Mouse (Mus musculus): ENCODE data around the gene Banp. TPM values are rescaled to one million over a fixed set of nuclear protein-coding genes. Genes with fewer than 3 reads are reported as not detected.

Gene Banp
- total RNA-seq, 2 experiments from 2014 or later, result 8.8 to 18.7 TPM

DNA sequence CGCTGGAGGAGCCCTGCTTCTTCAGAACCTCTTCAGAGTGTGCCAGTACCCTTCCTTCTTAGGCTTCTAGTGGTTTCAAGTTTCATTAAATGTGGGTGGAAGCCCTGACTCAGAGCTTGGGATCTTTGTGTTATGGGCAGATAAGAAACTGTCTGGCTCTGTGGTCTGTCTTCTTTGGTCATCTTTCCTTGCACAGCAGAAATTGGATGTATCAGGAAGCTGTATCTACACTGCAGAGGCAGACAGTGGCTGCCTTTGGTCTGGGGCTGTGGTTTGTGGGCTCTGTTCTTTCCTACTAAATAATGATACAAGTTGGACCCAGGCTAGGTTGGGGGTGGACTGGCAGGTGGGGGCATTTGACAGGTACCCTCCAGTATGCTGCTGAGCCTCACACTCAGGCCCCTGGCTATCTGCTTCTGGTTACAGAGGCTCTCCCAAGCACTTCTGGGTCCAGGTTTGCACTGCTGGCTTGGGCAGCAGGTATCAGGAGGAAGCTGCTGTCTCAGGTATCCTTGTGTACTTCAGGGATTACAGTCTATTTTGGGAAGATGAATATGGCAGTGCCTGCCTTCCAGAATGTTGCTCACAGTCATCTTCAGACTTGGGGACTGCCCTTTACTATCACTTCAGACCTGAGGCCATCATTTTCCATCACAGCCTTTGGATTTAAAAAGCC is 6.4 kb downstream of the Banp start:
- peak; percentile 68 for DNase-seq
- no peak for TF ChIP-seq CTCF (IDR thresholded peaks at IDR 0.05)
- intact Hi-C loops (cut with DNase I), result no loop called here
- Histone ChIP-seq H3K27ac (peak overlapping the region; percentile 90), H3K4me3 (no peak overlapping the region; the same call in 1 of the 2 replicates)

GRCm38 (mm10) chr8:121958395-121958794 is 8.8 kb downstream of the Banp start:
- intact Hi-C loops (cut with DNase I), result no loop called here

GRCm38 (mm10) chr8:121962892-121963291 is 13.3 kb downstream of the Banp start:
- H3K27ac ChIP-seq, result peak overlapping the region; percentile 17; the same call in 1 of the 2 replicates
- intact Hi-C loops (cut with DNase I), result no loop called here
- no peak for DNase-seq
- H3K4me3 ChIP-seq, result no peak overlapping the region
- no peak for TF ChIP-seq CTCF (IDR thresholded peaks at IDR 0.05)

More at GRCm38 (mm10) chr8:121958395-121958794, 8.8 kb downstream of the Banp start:
- Histone ChIP-seq H3K27ac (peak overlapping the region; percentile 90), H3K4me3 (no peak overlapping the region)
- TF ChIP-seq CTCF (IDR thresholded peaks at IDR 0.05), result no peak
- DNase-seq, result no peak

GRCm38 (mm10) chr8:121964716-121965512 is 15.4 kb downstream of the Banp start:
- peak; percentile 46 for DNase-seq
- intact Hi-C loops (cut with DNase I), result no loop called here
- peak; percentile 32; the same call in 1 of the 2 replicates for TF ChIP-seq CTCF (IDR thresholded peaks at IDR 0.05)
- Histone ChIP-seq H3K27ac (peak overlapping the region; percentile 84), H3K4me3 (peak overlapping the region; percentile 33)

DNA sequence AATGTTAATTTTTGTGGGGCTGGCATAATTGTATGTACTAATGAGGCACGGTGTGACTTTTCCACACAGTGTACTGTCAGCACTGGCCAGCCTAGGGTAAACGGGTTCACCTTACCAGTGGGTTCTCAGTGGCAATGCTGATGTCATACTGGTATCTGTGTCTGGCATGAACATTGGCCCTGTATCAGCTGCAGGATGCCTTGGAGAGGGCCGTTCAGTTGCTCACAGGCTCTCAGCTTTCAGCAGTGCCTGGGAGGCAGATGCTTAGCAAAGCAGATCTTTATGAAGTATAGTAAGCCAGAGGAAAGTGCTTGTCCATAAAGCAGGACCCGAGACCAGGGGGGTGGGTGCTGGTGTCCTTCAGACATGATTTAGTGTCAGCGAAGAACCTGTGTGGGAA is 16.6 kb downstream of the Banp start:
- intact Hi-C loops (cut with DNase I), result no loop called here
- Histone ChIP-seq H3K4me3 (no peak overlapping the region), H3K27ac (peak overlapping the region; percentile 84)
- no peak for TF ChIP-seq CTCF (IDR thresholded peaks at IDR 0.05)
- DNase-seq, result peak; percentile 78

GRCm38 (mm10) chr8:121966714-121967448 is 17.3 kb downstream of the Banp start:
- no peak overlapping the region for H3K4me3 ChIP-seq
- TF ChIP-seq CTCF (IDR thresholded peaks at IDR 0.05), result no peak

GRCm38 (mm10) chr8:121967977-121968376 is 18.4 kb downstream of the Banp start:
- no peak for DNase-seq
- peak overlapping the region; percentile 84 for H3K27ac ChIP-seq
- no peak overlapping the region for H3K4me3 ChIP-seq
- intact Hi-C loops (cut with DNase I), result no loop called here
- no peak for TF ChIP-seq CTCF (IDR thresholded peaks at IDR 0.05)

More at GRCm38 (mm10) chr8:121966714-121967448, 17.3 kb downstream of the Banp start:
- intact Hi-C loops (cut with DNase I), result no loop called here
- peak overlapping the region; percentile 84 for H3K27ac ChIP-seq
- peak; percentile 52 for DNase-seq

- peak overlapping the region; percentile 84 for H3K27ac ChIP-seq
- H3K4me3 ChIP-seq, result no peak overlapping the region
- intact Hi-C loops (cut with DNase I), result no loop called here
- no peak for DNase-seq
- TF ChIP-seq CTCF (IDR thresholded peaks at IDR 0.05), result no peak
Measured at GRCm38 (mm10) chr8:121968542-121968941, 19.0 kb downstream of the Banp start.

- intact Hi-C loops (cut with DNase I), result loop anchor here (10.0 kb wide), 1 partner anchor 365 kb away; no protein-coding TSS in a partner anchor
- H3K27ac ChIP-seq, result no peak overlapping the region
- H3K4me3 ChIP-seq, result no peak overlapping the region
- DNase-seq, result no peak
- TF ChIP-seq CTCF (IDR thresholded peaks at IDR 0.05), result no peak
Measured at GRCm38 (mm10) chr8:121970225-121970624, 20.7 kb downstream of the Banp start.

GRCm38 (mm10) chr8:121971488-121972058 is 22.0 kb downstream of the Banp start:
- no peak overlapping the region for H3K27ac ChIP-seq

GRCm38 (mm10) chr8:121973906-121974305 is 24.4 kb downstream of the Banp start:
- no peak overlapping the region for H3K4me3 ChIP-seq
- no peak overlapping the region for H3K27ac ChIP-seq
- intact Hi-C loops (cut with DNase I), result loop anchor here (10.0 kb wide), 1 partner anchor 361 kb away; no protein-coding TSS in a partner anchor
- no peak for DNase-seq
- no peak for TF ChIP-seq CTCF (IDR thresholded peaks at IDR 0.05)

More at GRCm38 (mm10) chr8:121971488-121972058, 22.0 kb downstream of the Banp start:
- intact Hi-C loops (cut with DNase I), result loop anchor here (10.0 kb wide), 1 partner anchor 363 kb away; no protein-coding TSS in a partner anchor
- TF ChIP-seq CTCF (IDR thresholded peaks at IDR 0.05), result no peak
- no peak for DNase-seq
- H3K4me3 ChIP-seq, result no peak overlapping the region

Measured in gastrocnemius, adult 2 months (tissue).